8 mouse cellular contexts compared by ENCODE assay signal in the genomic region with DNA sequence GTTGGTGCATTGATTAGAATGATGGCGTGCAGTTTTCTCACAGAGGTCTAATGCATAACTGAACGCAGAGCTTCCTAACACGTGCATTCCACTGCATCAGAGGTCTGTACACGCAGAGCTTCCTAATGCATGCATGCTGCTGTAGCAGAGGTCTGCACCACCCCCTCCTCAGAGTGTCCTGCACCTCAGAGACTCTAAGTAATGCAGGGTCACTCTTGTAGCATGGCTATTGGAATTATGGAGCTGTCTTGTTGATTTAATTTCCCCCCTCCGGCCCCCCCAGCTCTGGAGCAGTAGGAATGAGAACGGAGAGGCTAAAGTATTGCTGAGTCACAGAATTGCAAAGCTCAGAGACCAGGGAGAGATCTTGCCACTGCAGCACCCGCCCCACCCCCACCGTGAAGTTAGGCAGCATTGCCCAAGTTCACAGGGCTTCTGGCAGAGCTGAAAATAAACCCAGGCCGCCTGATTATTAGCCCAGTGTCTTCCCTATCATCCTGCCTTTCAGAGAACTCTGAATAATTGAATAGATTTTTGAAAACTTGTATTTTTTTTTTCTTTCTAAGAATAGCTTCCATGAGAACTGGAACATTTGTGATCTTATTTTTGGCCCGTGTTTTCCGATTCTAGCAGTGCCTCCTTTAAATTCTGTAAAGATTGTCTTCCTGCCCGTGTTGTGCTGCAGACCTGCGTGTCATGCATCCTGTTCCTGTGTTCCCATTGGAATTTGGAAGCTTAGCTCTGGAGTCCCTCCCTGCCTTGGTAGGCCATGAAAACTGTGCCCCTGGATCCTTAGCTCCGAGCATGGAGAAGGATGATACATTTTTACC. TPM values are rescaled to one million over a fixed set of nuclear protein-coding genes. Genes with fewer than 3 reads are reported as not detected.
DNase-seq lines count a peak whose midpoint lies in the region; ATAC-seq lines count a peak whose summit lies in the region.

No protein-coding gene starts in this region.

- peak overlapping the region; percentile 39 for H3K4me2 ChIP-seq in hindbrain, embryonic 14.5 days (replicated peaks)
- peak overlapping the region; percentile 52 for H3K4me2 ChIP-seq in limb, embryonic 13.5 days (replicated peaks)
- H3K4me2 ChIP-seq in midbrain, embryonic 13.5 days (replicated peaks), result peak overlapping the region; percentile 41

- peaks cover 46% of the 10 kb centered on the region for H3K4me1 ChIP-seq in hindbrain, embryonic 14.5 days (replicated peaks; ENCODE audit: control insufficient read depth, insufficient read depth, low read length)
- H3K4me1 ChIP-seq in limb, embryonic 13.5 days, result peaks cover 44% of the 10 kb centered on the region
- peaks cover 56% of the 10 kb centered on the region for H3K4me1 ChIP-seq in midbrain, embryonic 13.5 days (replicated peaks)

- peak overlapping the region; percentile 34 for H3K9ac ChIP-seq in hindbrain, embryonic 14.5 days
- H3K9ac ChIP-seq in limb, embryonic 13.5 days, result 0 out of 2 replicates have a peak overlapping the region, but pooled peaks have one; percentile 5
- peak overlapping the region; percentile 52; the same call in 1 of the 2 replicates for H3K9ac ChIP-seq in midbrain, embryonic 13.5 days (replicated peaks)

- 13% methylated on average over 14 of the region's 14 CpGs for WGBS in hindbrain, embryonic 14.5 days
- WGBS in limb, embryonic 13.5 days, result 17% methylated on average over 14 of the region's 14 CpGs
- 12% methylated on average over 14 of the region's 14 CpGs for WGBS in midbrain, embryonic 13.5 days

- peak overlapping the region; percentile 79 for H3K27ac ChIP-seq in hindbrain, embryonic 14.5 days
- peak overlapping the region; percentile 39; the same call in 1 of the 2 replicates for H3K27ac ChIP-seq in limb, embryonic 13.5 days
- peak overlapping the region; percentile 78 for H3K27ac ChIP-seq in midbrain, embryonic 13.5 days

- H3K27me3 ChIP-seq in hindbrain, embryonic 14.5 days (ENCODE audit: control insufficient read depth, insufficient read depth, low read length), result no peaks in the 10 kb centered on the region
- H3K27me3 ChIP-seq in limb, embryonic 13.5 days, result no peaks in the 10 kb centered on the region
- no peaks in the 10 kb centered on the region for H3K27me3 ChIP-seq in midbrain, embryonic 13.5 days

- ATAC-seq in hindbrain, embryonic 14.5 days (ENCODE audit: low FRiP score), result peak; percentile 72
- peak; percentile 54; the same call in 1 of the 2 replicates for ATAC-seq in limb, embryonic 13.5 days (ENCODE audit: low FRiP score, low read depth)
- peak; percentile 81 for ATAC-seq in midbrain, embryonic 13.5 days

- DNase-seq in spleen, postnatal 36 days (ENCODE audit: low spot score in 2 of 2), result peak; percentile 36 to 37
- no peak for DNase-seq in spleen, postnatal 14 days (ENCODE audit: low spot score in 2 of 2)
- peak; percentile 55 to 66 for DNase-seq in cerebellum, postnatal 25 days
- DNase-seq in gastrocnemius, adult 18-20 months (ENCODE audit: low spot score), result peak; percentile 74
- DNase-seq in hindbrain, embryonic 14.5 days (ENCODE audit: low spot score), result no peak
- DNase-seq in yolk sac, embryonic 10.5 days (ENCODE audit: low spot score), result peak; percentile 78

- no peaks in the 10 kb centered on the region for H3K9me3 ChIP-seq in hindbrain, embryonic 14.5 days (ENCODE audit: control insufficient read depth, low read length)
- no peaks in the 10 kb centered on the region; the same call in 1 of the 2 replicates for H3K9me3 ChIP-seq in limb, embryonic 13.5 days
- H3K9me3 ChIP-seq in midbrain, embryonic 13.5 days, result no peaks in the 10 kb centered on the region

- no peak overlapping the region for H3K4me3 ChIP-seq in hindbrain, embryonic 14.5 days (replicated peaks; ENCODE audit: low read length)
- H3K4me3 ChIP-seq in limb, embryonic 13.5 days, result no peak overlapping the region
- peak overlapping the region; percentile 5; the same call in 1 of the 2 replicates for H3K4me3 ChIP-seq in midbrain, embryonic 13.5 days (replicated peaks)

- no peaks in the 10 kb centered on the region for H3K36me3 ChIP-seq in hindbrain, embryonic 14.5 days (replicated peaks; ENCODE audit: control insufficient read depth, insufficient read depth)
- H3K36me3 ChIP-seq in limb, embryonic 13.5 days, result peaks cover 2% of the 10 kb centered on the region; the same call in 1 of the 2 replicates
- 0 out of 2 replicates have a peak, but pooled peaks cover under 1% of the 10 kb centered on the region for H3K36me3 ChIP-seq in midbrain, embryonic 13.5 days

RNA-seq across cellular contexts. Expression of a gene that starts 12.6 kb away (rescaled TPM):
- total RNA-seq in gastrocnemius, adult 18-20 months (2021), result 10 to 100 TPM; 41.8 to 46.3 TPM
- 24.2 and 25.4 TPM in 2 replicates for polyA plus RNA-seq in hindbrain, embryonic 14.5 days (2014; fragmentation: Nextera tagmentation; extraction: Ambion mirVana)
- polyA plus RNA-seq in limb, embryonic 13.5 days (2015; fragmentation: Nextera tagmentation; extraction: Ambion mirVana), result 10.6 TPM in 2 replicates
- polyA plus RNA-seq in midbrain, embryonic 13.5 days (2015; fragmentation: Nextera tagmentation; extraction: Ambion mirVana), result 14.9 and 18.3 TPM in 2 replicates

RNA-seq across cellular contexts. Expression of a gene that starts 39.7 kb away (rescaled TPM):
- total RNA-seq in gastrocnemius, adult 18-20 months (2021), result 10 to 100 TPM; 50.6 to 56.2 TPM
- 251 and 253 TPM in 2 replicates for polyA plus RNA-seq in hindbrain, embryonic 14.5 days (2014; fragmentation: Nextera tagmentation; extraction: Ambion mirVana)
- polyA plus RNA-seq in limb, embryonic 13.5 days (2015; fragmentation: Nextera tagmentation; extraction: Ambion mirVana), result 318 and 331 TPM in 2 replicates
- polyA plus RNA-seq in midbrain, embryonic 13.5 days (2015; fragmentation: Nextera tagmentation; extraction: Ambion mirVana), result 242 and 257 TPM in 2 replicates

Comparison
In these comparisons a context has a peak if more than half of its experiments do, and no peak if none do; other contexts are left out.
1. DNase-seq: peak in spleen, postnatal 36 days (2 of 2), cerebellum, postnatal 25 days (2 of 2), gastrocnemius, adult 18-20 months (single experiment) and yolk sac, embryonic 10.5 days (single experiment); none in spleen, postnatal 14 days (0 of 2) and hindbrain, embryonic 14.5 days (single experiment).
2. Peak in every context shown above with its lines, with median percentiles within 50 percentile points of each other: ATAC-seq, H3K27ac ChIP-seq, H3K4me2 ChIP-seq and H3K9ac ChIP-seq.